Mouse (Mus musculus): ENCODE results near the gene Mrps14. TPM values are rescaled to one million over a fixed set of nuclear protein-coding genes. Genes with fewer than 3 reads are reported as not detected.

The Mrps14 gene
- polyA plus RNA-seq, 1 experiment from 2014 or later, result 248 TPM

GRCm38 (mm10) chr1:160244689-160245088, 49.7 kb downstream of the Mrps14 start:
- ATAC-seq (ENCODE audit: low FRiP score, low TSS enrichment), result no peak
- no peaks in the 10 kb centered on the region for H3K9me3 ChIP-seq (ENCODE audit: low read length)
- H3K36me3 ChIP-seq (ENCODE audit: insufficient read depth, low read length), result no peaks in the 10 kb centered on the region
- H3K4me3 ChIP-seq (ENCODE audit: low read length), result no peak overlapping the region
- H3K4me2 ChIP-seq (replicated peaks; ENCODE audit: low read depth, low read length), result no peak overlapping the region
- H3K27ac ChIP-seq (ENCODE audit: low read length), result no peak overlapping the region
- H3K27me3 ChIP-seq (ENCODE audit: insufficient read depth, low read length), result no peaks in the 10 kb centered on the region
- no peaks in the 10 kb centered on the region for H3K4me1 ChIP-seq (ENCODE audit: insufficient read depth, low read length)
- H3K9ac ChIP-seq (replicated peaks; ENCODE audit: low read length), result no peak overlapping the region
- 89% methylated on average over 5 of the region's 5 CpGs for WGBS

GRCm38 (mm10) chr1:160245954-160246353, 50.9 kb downstream of the Mrps14 start:
- no peaks in the 10 kb centered on the region for H3K36me3 ChIP-seq (ENCODE audit: insufficient read depth, low read length)
- H3K9me3 ChIP-seq (ENCODE audit: low read length), result no peaks in the 10 kb centered on the region
- ATAC-seq (ENCODE audit: low FRiP score, low TSS enrichment), result no peak
- H3K4me1 ChIP-seq (ENCODE audit: insufficient read depth, low read length), result no peaks in the 10 kb centered on the region
- H3K27ac ChIP-seq (ENCODE audit: low read length), result no peak overlapping the region
- no peak overlapping the region for H3K4me2 ChIP-seq (replicated peaks; ENCODE audit: low read depth, low read length)
- no peak overlapping the region for H3K4me3 ChIP-seq (ENCODE audit: low read length)
- 75% methylated on average over 2 of the region's 2 CpGs for WGBS
- H3K27me3 ChIP-seq (ENCODE audit: insufficient read depth, low read length), result no peaks in the 10 kb centered on the region
- H3K9ac ChIP-seq (replicated peaks; ENCODE audit: low read length), result no peak overlapping the region

GRCm38 (mm10) chr1:160246844-160247243, 51.8 kb downstream of the Mrps14 start:
- WGBS, result 77% methylated on average over 4 of the region's 4 CpGs
- Histone ChIP-seq H3K4me2 (replicated peaks; ENCODE audit: low read depth, low read length) (no peak overlapping the region), H3K4me3 (ENCODE audit: low read length) (no peak overlapping the region), H3K36me3 (ENCODE audit: insufficient read depth, low read length) (no peaks in the 10 kb centered on the region), H3K4me1 (ENCODE audit: insufficient read depth, low read length) (no peaks in the 10 kb centered on the region), H3K27ac (ENCODE audit: low read length) (no peak overlapping the region), H3K27me3 (ENCODE audit: insufficient read depth, low read length) (no peaks in the 10 kb centered on the region), H3K9ac (replicated peaks; ENCODE audit: low read length) (no peak overlapping the region), H3K9me3 (ENCODE audit: low read length) (no peaks in the 10 kb centered on the region)
- no peak for ATAC-seq (ENCODE audit: low FRiP score, low TSS enrichment)

- Histone ChIP-seq H3K4me1 (ENCODE audit: insufficient read depth, low read length) (no peaks in the 10 kb centered on the region), H3K27me3 (ENCODE audit: insufficient read depth, low read length) (no peaks in the 10 kb centered on the region), H3K36me3 (ENCODE audit: insufficient read depth, low read length) (no peaks in the 10 kb centered on the region), H3K27ac (ENCODE audit: low read length) (no peak overlapping the region), H3K9ac (replicated peaks; ENCODE audit: low read length) (no peak overlapping the region), H3K9me3 (ENCODE audit: low read length) (no peaks in the 10 kb centered on the region), H3K4me3 (ENCODE audit: low read length) (no peak overlapping the region), H3K4me2 (replicated peaks; ENCODE audit: low read depth, low read length) (no peak overlapping the region)
- WGBS, result 77% methylated on average over 9 of the region's 9 CpGs
- ATAC-seq (ENCODE audit: low FRiP score, low TSS enrichment), result no peak
Measured at GRCm38 (mm10) chr1:160247473-160247872, 52.5 kb downstream of the Mrps14 start.

GRCm38 (mm10) chr1:160249786-160250185, 54.8 kb downstream of the Mrps14 start:
- H3K27ac ChIP-seq (ENCODE audit: low read length), result no peak overlapping the region
- H3K4me2 ChIP-seq (replicated peaks; ENCODE audit: low read depth, low read length), result no peak overlapping the region
- no peak overlapping the region for H3K9ac ChIP-seq (replicated peaks; ENCODE audit: low read length)
- no peaks in the 10 kb centered on the region for H3K27me3 ChIP-seq (ENCODE audit: insufficient read depth, low read length)
- H3K4me1 ChIP-seq (ENCODE audit: insufficient read depth, low read length), result no peaks in the 10 kb centered on the region
- no peak overlapping the region for H3K4me3 ChIP-seq (ENCODE audit: low read length)
- 72% methylated on average over 3 of the region's 3 CpGs for WGBS
- H3K36me3 ChIP-seq (ENCODE audit: insufficient read depth, low read length), result no peaks in the 10 kb centered on the region
- H3K9me3 ChIP-seq (ENCODE audit: low read length), result no peaks in the 10 kb centered on the region
- ATAC-seq (ENCODE audit: low FRiP score, low TSS enrichment), result no peak

GRCm38 (mm10) chr1:160250782-160251181, 55.8 kb downstream of the Mrps14 start:
- no peak overlapping the region for H3K4me3 ChIP-seq (ENCODE audit: low read length)
- no peaks in the 10 kb centered on the region for H3K27me3 ChIP-seq (ENCODE audit: insufficient read depth, low read length)
- no peaks in the 10 kb centered on the region for H3K9me3 ChIP-seq (ENCODE audit: low read length)
- no peak overlapping the region for H3K9ac ChIP-seq (replicated peaks; ENCODE audit: low read length)
- WGBS, result 56% methylated on average over 4 of the region's 4 CpGs
- ATAC-seq (ENCODE audit: low FRiP score, low TSS enrichment), result no peak
- H3K4me2 ChIP-seq (replicated peaks; ENCODE audit: low read depth, low read length), result no peak overlapping the region
- H3K27ac ChIP-seq (ENCODE audit: low read length), result no peak overlapping the region
- no peaks in the 10 kb centered on the region for H3K4me1 ChIP-seq (ENCODE audit: insufficient read depth, low read length)
- no peaks in the 10 kb centered on the region for H3K36me3 ChIP-seq (ENCODE audit: insufficient read depth, low read length)

- Histone ChIP-seq H3K4me1 (ENCODE audit: insufficient read depth, low read length) (no peaks in the 10 kb centered on the region), H3K9me3 (ENCODE audit: low read length) (no peaks in the 10 kb centered on the region), H3K9ac (replicated peaks; ENCODE audit: low read length) (no peak overlapping the region), H3K4me3 (ENCODE audit: low read length) (no peak overlapping the region), H3K27me3 (ENCODE audit: insufficient read depth, low read length) (no peaks in the 10 kb centered on the region), H3K4me2 (replicated peaks; ENCODE audit: low read depth, low read length) (no peak overlapping the region), H3K36me3 (ENCODE audit: insufficient read depth, low read length) (no peaks in the 10 kb centered on the region), H3K27ac (ENCODE audit: low read length) (no peak overlapping the region)
- 74% methylated on average over 5 of the region's 5 CpGs for WGBS
- ATAC-seq (ENCODE audit: low FRiP score, low TSS enrichment), result no peak
Measured at GRCm38 (mm10) chr1:160251388-160252007, 56.5 kb downstream of the Mrps14 start.

Other genes starting within 250 kb of the Mrps14 start
- gene 4930523C07Rik, start 150.8 kb upstream of the Mrps14 start, polyA plus RNA-seq (2015; fragmentation: Nextera tagmentation; extraction: Ambion mirVana), result 22.5 and 23.2 TPM in 2 replicates
- gene Tnn, start 41.6 kb upstream of the Mrps14 start, polyA plus RNA-seq (2015; fragmentation: Nextera tagmentation; extraction: Ambion mirVana), result 0.66 and 0.91 TPM in 2 replicates
- gene Cacybp, start 17.7 kb downstream of the Mrps14 start, polyA plus RNA-seq (2015; fragmentation: Nextera tagmentation; extraction: Ambion mirVana), result 203 and 213 TPM in 2 replicates